ENCODE assay signal across 15 mouse cellular contexts in the genomic region with DNA sequence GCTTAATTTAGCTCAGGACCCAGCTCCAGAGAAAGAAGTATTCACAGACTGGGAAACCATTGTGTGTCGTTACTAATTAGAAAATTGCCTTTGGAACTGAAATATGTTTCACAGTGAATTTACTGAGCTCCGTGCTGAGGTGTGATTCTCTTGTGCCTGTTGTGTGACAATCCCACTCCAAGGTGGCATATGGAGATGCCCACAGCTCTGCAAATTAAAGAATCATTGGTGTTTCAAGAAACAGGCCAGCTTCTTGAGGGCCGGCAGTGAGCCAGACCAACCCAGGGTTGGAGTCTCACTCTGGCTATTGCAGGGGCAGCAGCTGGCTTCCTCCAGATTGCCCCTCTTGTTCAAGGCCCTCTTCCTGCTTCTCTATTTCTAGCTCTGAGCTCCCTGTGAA.
DNase-seq lines count a peak whose midpoint lies in the region; ATAC-seq and TF ChIP-seq lines count a peak whose summit lies in the region.
"Had no signal": no experiment of that assay in that cellular context is flagged by ENCODE, and none has a peak within 500 bp of the region (broad histone marks: within the 10 kb centered on the region; RNA-seq: fewer than 3 reads in every experiment).

No protein-coding gene starts in this region.

- intact Hi-C loops in heart, postnatal 25 days (cut with DNase I) = no loop called here
- intact Hi-C loops in left cerebral cortex, postnatal 14 days (cut with DNase I) = no loop called here

- TF ChIP-seq EP300 in stomach, postnatal 0 days (optimal IDR thresholded peaks at IDR 0.05) = no peak

- H3K27me3 ChIP-seq in heart, embryonic 10.5 days (ENCODE audit: insufficient read depth, poor library complexity, severe bottlenecking) = no peaks in the 10 kb centered on the region
- H3K27me3 ChIP-seq in thymus, adult 2 months (ENCODE audit: control insufficient read depth, insufficient read depth, low read length) = no peaks in the 10 kb centered on the region
- H3K27me3 ChIP-seq in stomach, postnatal 0 days (ENCODE audit: control insufficient read depth, insufficient read depth, low read length) = no peaks in the 10 kb centered on the region

- no peak for ATAC-seq in stomach, postnatal 0 days (ENCODE audit: low FRiP score, low TSS enrichment)
- ATAC-seq: liver, postnatal 0 days had no signal

- no peak for TF ChIP-seq CTCF in thymus, adult 2 months (IDR thresholded peaks at IDR 0.05; ENCODE audit: borderline replicate concordance, control insufficient read depth, extremely low read depth, insufficient read depth, low read length, poor library complexity)
- TF ChIP-seq CTCF in stomach, postnatal 0 days (IDR thresholded peaks at IDR 0.05; ENCODE audit: low read depth) = no peak

- no peaks in the 10 kb centered on the region; the same call in 1 of the 2 replicates for H3K4me1 ChIP-seq in heart, embryonic 10.5 days
- no peaks in the 10 kb centered on the region for H3K4me1 ChIP-seq in thymus, adult 2 months (replicated peaks; ENCODE audit: control insufficient read depth, insufficient read depth, low read length)
- no peaks in the 10 kb centered on the region for H3K4me1 ChIP-seq in stomach, postnatal 0 days (replicated peaks; ENCODE audit: control insufficient read depth, insufficient read depth)

- TF ChIP-seq POLR2A in thymus, adult 2 months (IDR thresholded peaks at IDR 0.05; ENCODE audit: control insufficient read depth, extremely low read depth, insufficient read depth, low read length, poor library complexity) = no peak

- WGBS in heart, embryonic 10.5 days = 83% methylated on average over 3 of the region's 3 CpGs
- 85% methylated on average over 3 of the region's 3 CpGs for WGBS in thymus, adult 2 months
- 83% methylated on average over 3 of the region's 3 CpGs for WGBS in stomach, postnatal 0 days

- H3K36me3 ChIP-seq in heart, embryonic 10.5 days = no peaks in the 10 kb centered on the region
- H3K36me3 ChIP-seq in thymus, adult 2 months (ENCODE audit: control insufficient read depth, insufficient read depth, low read length) = no peaks in the 10 kb centered on the region
- no peaks in the 10 kb centered on the region for H3K36me3 ChIP-seq in stomach, postnatal 0 days (ENCODE audit: control insufficient read depth, insufficient read depth, low read length)
- H3K36me3 ChIP-seq: embryonic facial prominence, embryonic 10.5 days; G1E had no signal

- no peaks in the 10 kb centered on the region for H3K9me3 ChIP-seq in heart, embryonic 10.5 days
- no peaks in the 10 kb centered on the region; the same call in 1 of the 2 replicates for H3K9me3 ChIP-seq in stomach, postnatal 0 days (ENCODE audit: control insufficient read depth, low read length)
- H3K9me3 ChIP-seq: G1E had no signal

- H3K4me3 ChIP-seq in heart, embryonic 10.5 days = no peak overlapping the region
- H3K4me3 ChIP-seq in thymus, adult 2 months (ENCODE audit: control insufficient read depth, insufficient read depth, low read length) = no peak overlapping the region
- H3K4me3 ChIP-seq in stomach, postnatal 0 days (ENCODE audit: low read depth, low read length) = no peak overlapping the region
- H3K4me3 ChIP-seq: embryonic facial prominence, embryonic 10.5 days; heart, adult 2 months had no signal

- H3K27ac ChIP-seq in heart, embryonic 10.5 days = no peak overlapping the region
- H3K27ac ChIP-seq in thymus, adult 2 months (ENCODE audit: control insufficient read depth, insufficient read depth, low read length) = no peak overlapping the region
- no peak overlapping the region for H3K27ac ChIP-seq in stomach, postnatal 0 days (replicated peaks)
- H3K27ac ChIP-seq: embryonic facial prominence, embryonic 10.5 days; heart, adult 2 months had no signal

- no peak overlapping the region for H3K4me2 ChIP-seq in stomach, postnatal 0 days (replicated peaks; ENCODE audit: low read depth)

- DNase-seq in heart, embryonic 10.5 days (ENCODE audit: low spot score) = peak; percentile 19
- no peak for DNase-seq in heart, postnatal 25 days (ENCODE audit: low spot score)
- peak; percentile 64 to 70 for DNase-seq in left cerebral cortex, adult 18-20 months (ENCODE audit: low spot score in 2 of 2)
- peak; percentile 42 to 78 for DNase-seq in left cerebral cortex, postnatal 14 days (ENCODE audit: low spot score in 2 of 2)
- peak; percentile 50 to 76 for DNase-seq in right cerebral cortex, postnatal 36 days (ENCODE audit: low spot score in 2 of 2)
- no peak for DNase-seq in thymus, adult 2 months
- DNase-seq in stomach, postnatal 0 days (ENCODE audit: low spot score) = no peak
- DNase-seq: cerebellum, postnatal 25 days; heart, adult 2 months; kidney, adult 2 months; kidney, postnatal 25 days; liver; liver, postnatal 0 days had no signal

- H3K9ac ChIP-seq in stomach, postnatal 0 days (ENCODE audit: low read length) = no peak overlapping the region
- H3K9ac ChIP-seq: liver, postnatal 0 days had no signal

Comparison
In these comparisons a context has a peak if more than half of its experiments do, and no peak if none do; other contexts are left out.
1. DNase-seq: peak in heart, embryonic 10.5 days (single experiment), left cerebral cortex, adult 18-20 months (2 of 2), left cerebral cortex, postnatal 14 days (2 of 2) and right cerebral cortex, postnatal 36 days (2 of 2); none in heart, postnatal 25 days (single experiment), thymus, adult 2 months (single experiment) and stomach, postnatal 0 days (single experiment).